Mouse (Mus musculus): ENCODE measurements around the gene Trhde. TPM values are rescaled to one million over a fixed set of nuclear protein-coding genes. Genes with fewer than 3 reads are reported as not detected.

The Trhde gene
- polyA plus RNA-seq, 1 experiment from 2014 or later: 0.26 TPM

DNA sequence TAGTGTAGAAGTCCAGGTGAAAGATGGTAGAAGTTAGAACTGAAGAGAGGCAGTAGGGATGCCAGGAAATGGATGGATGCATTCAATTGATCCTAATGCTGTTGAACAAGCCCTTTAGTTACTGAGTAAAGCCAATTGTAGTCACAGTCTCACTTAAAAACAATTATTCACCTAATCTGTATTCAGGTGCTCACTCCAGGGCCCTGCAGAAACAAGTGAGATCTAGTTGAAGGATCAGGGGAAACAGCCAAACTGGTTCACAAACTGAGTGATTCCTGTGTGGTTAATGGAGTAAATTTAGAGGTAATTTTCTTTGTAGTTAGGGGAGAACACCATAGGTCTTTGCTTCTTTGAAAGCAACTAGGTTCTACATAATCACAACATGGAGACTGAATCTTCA lies 100.3 kb downstream of the Trhde start:
- no peak for DNase-seq (ENCODE audit: low spot score)
- H3K27me3 ChIP-seq (ENCODE audit: low read depth, poor library complexity, severe bottlenecking): no peaks in the 10 kb centered on the region
- H3K36me3 ChIP-seq: no peaks in the 10 kb centered on the region
- H3K27ac ChIP-seq (replicated peaks): no peak overlapping the region
- H3K4me3 ChIP-seq: no peak overlapping the region
- no peaks in the 10 kb centered on the region for H3K4me1 ChIP-seq
- no peaks in the 10 kb centered on the region for H3K9me3 ChIP-seq (replicated peaks)

DNA sequence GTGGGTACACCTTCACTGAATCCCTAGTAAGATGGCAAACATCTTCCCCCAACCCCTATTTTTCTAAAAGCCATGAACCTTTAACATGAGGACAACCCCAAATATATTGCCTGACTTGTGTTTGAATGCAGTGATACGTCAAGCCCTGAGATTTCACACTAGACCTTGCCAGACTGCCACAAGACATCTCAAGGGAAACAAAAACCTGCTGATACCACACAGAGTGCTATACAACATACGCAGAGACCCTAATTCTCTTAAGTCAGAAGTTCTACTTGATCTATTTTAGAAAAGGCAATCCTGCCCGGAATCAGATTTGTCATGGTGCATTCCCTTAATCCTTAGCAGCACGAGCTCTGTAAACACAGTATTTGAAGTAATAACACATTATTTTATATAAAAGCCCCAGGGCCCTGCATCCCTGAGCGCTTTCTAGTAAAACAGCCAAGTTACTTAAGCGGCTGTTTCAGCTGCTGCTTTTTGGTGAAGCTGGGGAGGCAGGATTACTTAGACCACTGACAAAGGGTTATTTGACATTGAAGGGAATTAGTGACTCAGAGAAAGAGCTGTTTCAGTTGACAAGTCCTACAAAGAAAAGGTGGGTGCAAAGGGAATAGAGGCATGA lies 130.2 kb downstream of the Trhde start:
- 24% methylated on average over 6 of the region's 6 CpGs for WGBS
- Histone ChIP-seq H3K27ac (replicated peaks) (no peak overlapping the region), H3K4me1 (peaks cover 12% of the 10 kb centered on the region), H3K36me3 (no peaks in the 10 kb centered on the region), H3K4me3 (no peak overlapping the region), H3K27me3 (ENCODE audit: low read depth, poor library complexity, severe bottlenecking) (peaks cover 74% of the 10 kb centered on the region), H3K9me3 (replicated peaks) (no peaks in the 10 kb centered on the region)
- DNase-seq (ENCODE audit: low spot score): peak; percentile 26

DNA sequence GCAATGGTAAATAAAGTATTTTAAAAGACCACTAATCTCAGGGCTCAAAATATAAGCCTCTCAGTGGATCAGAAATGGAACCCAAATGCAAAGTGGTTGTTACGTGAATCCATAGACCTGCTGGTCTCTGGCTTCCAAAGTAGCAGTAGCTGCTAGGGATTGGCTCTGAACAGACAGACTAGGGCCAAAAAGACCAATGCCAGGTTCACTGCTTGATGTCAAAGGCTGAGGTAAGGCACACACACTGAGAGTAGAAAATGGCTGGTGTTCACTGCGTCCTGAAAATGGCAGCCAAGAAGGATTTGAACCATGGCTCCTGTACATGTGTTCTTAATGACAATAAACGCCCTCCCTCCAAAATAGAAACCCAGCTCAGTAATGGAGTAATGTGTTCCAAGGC lies 209.1 kb downstream of the Trhde start:
- Histone ChIP-seq H3K4me3 (no peak overlapping the region), H3K27me3 (ENCODE audit: low read depth, poor library complexity, severe bottlenecking) (no peaks in the 10 kb centered on the region), H3K9me3 (replicated peaks) (no peaks in the 10 kb centered on the region), H3K27ac (replicated peaks) (no peak overlapping the region), H3K36me3 (no peaks in the 10 kb centered on the region), H3K4me1 (no peaks in the 10 kb centered on the region)
- no peak for DNase-seq (ENCODE audit: low spot score)
- 89% methylated on average over 3 of the region's 3 CpGs for WGBS

DNA sequence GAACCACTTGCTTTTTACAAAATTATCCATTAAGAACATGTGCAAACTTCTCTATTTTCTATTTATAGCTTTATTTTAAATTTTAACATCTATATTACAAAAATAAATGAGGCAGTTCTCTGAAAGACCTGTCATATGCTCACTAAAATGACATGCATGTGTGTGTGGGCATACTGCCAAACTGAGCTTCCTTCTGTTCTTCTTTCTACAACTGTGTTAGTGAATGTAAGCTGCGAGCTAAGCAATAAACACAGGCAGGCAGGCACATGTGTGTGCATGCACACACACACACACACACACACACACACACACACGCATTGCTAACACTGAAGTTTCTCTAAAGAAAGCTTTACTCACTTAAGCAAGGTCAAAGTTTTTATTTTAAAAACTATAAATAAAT lies 223.2 kb downstream of the Trhde start:
- WGBS: 88% methylated on average over 2 of the region's 2 CpGs

DNA sequence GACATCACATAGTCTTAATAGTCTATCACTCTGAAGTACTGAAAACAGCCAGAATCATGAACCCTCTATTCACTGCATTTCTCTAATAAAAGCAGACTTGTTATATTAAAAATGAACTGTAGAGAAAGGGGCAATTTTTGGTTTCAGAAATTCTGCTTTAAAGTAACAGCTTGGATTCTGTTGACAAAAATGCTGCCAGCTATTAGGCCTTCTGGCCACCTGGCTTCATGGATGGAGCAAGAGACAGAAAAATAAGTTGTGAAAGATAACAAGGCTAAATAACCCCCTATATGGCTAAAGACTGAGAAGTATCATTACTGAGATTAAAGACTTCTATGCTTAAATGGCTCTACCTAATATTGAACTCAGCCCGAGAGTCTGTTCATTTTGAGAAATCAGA lies 234.2 kb downstream of the Trhde start:
- WGBS: 84% methylated on average over 1 of the region's 1 CpGs
- no peaks in the 10 kb centered on the region for H3K36me3 ChIP-seq
- no peaks in the 10 kb centered on the region for H3K27me3 ChIP-seq (ENCODE audit: low read depth, poor library complexity, severe bottlenecking)
- no peaks in the 10 kb centered on the region for H3K4me1 ChIP-seq
- H3K4me3 ChIP-seq: no peak overlapping the region
- no peak for DNase-seq (ENCODE audit: low spot score)
- H3K27ac ChIP-seq (replicated peaks): no peak overlapping the region
- no peaks in the 10 kb centered on the region for H3K9me3 ChIP-seq (replicated peaks)

More for the DNA sequence above, 223.2 kb downstream of the Trhde start:
- Histone ChIP-seq H3K9me3 (replicated peaks) (no peaks in the 10 kb centered on the region), H3K36me3 (no peaks in the 10 kb centered on the region), H3K27ac (replicated peaks) (no peak overlapping the region), H3K27me3 (ENCODE audit: low read depth, poor library complexity, severe bottlenecking) (no peaks in the 10 kb centered on the region), H3K4me3 (no peak overlapping the region), H3K4me1 (no peaks in the 10 kb centered on the region)
- DNase-seq (ENCODE audit: low spot score): no peak

DNA sequence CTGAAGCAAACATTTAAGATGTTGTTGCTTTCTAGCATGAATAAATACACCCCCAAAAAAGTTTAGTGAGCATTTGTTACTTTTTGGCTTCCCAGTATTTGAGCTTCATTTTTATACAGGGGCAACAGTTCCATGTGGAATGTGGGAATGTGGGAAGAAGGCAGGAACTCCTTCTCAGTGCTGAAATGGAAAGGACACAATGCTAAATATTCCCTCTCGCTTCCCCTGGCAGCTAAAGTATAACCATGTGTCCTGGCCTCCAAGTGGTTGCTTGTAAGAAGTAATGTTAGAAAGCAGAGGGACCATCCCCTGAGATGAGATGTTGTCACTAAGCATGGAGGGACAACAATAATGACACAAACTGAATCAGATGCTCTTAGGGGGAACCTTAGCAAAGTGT lies 292.9 kb downstream of the Trhde start:
- no peak for DNase-seq (ENCODE audit: low spot score)
- H3K4me3 ChIP-seq: no peak overlapping the region
- 87% methylated on average over 1 of the region's 1 CpGs for WGBS
- H3K36me3 ChIP-seq: no peaks in the 10 kb centered on the region
- H3K4me1 ChIP-seq: no peaks in the 10 kb centered on the region
- no peaks in the 10 kb centered on the region for H3K27me3 ChIP-seq (ENCODE audit: low read depth, poor library complexity, severe bottlenecking)
- no peak overlapping the region for H3K27ac ChIP-seq (replicated peaks)
- no peaks in the 10 kb centered on the region for H3K9me3 ChIP-seq (replicated peaks)

DNA sequence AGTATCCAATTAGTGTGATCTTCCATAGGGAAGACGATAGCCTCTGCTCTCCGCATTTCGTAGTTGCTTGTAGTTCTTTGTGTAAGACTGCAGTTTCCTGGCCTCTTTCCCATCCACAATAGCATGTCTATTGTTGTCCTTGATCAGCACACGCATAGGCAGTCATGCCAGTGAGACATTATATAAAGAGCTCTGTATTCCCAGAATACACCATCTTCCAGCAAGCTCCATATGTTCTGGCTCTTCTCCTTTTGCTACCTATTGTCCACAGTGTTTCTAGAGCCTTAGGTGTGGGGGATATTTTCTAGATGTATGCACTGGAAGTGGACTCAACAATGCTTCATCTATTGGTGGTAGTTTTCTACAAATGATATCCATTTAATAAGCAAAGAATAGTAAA lies 313.3 kb downstream of the Trhde start:
- 92% methylated on average over 4 of the region's 4 CpGs for WGBS
- Histone ChIP-seq H3K4me3 (no peak overlapping the region), H3K27me3 (ENCODE audit: low read depth, poor library complexity, severe bottlenecking) (no peaks in the 10 kb centered on the region), H3K36me3 (no peaks in the 10 kb centered on the region), H3K4me1 (no peaks in the 10 kb centered on the region), H3K9me3 (replicated peaks) (no peaks in the 10 kb centered on the region), H3K27ac (replicated peaks) (no peak overlapping the region)
- no peak for DNase-seq (ENCODE audit: low spot score)

DNA sequence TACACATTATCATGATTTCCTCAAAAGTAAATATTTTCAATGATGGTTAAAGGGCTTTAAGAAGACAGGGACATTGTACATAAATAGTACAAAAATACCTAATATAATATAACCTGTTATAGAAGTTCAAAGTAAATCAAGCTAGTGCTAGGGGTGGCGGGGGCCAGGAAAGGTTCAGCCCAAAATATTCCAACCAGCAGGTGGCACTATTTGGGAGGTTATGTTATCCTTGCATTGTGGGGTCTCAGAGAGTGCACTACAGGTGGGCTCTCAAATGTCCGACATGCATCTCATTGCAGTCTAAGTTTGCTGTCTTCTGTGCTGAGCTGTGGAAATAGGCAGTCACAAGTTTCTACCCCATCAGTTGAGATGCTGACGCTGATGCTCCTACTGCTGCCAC lies 346.5 kb downstream of the Trhde start:
- 73% methylated on average over 3 of the region's 3 CpGs for WGBS
- Histone ChIP-seq H3K9me3 (replicated peaks) (no peaks in the 10 kb centered on the region), H3K27me3 (ENCODE audit: low read depth, poor library complexity, severe bottlenecking) (no peaks in the 10 kb centered on the region), H3K4me3 (no peak overlapping the region), H3K4me1 (no peaks in the 10 kb centered on the region), H3K27ac (replicated peaks) (no peak overlapping the region), H3K36me3 (no peaks in the 10 kb centered on the region)
- no peak for DNase-seq (ENCODE audit: low spot score)

DNA sequence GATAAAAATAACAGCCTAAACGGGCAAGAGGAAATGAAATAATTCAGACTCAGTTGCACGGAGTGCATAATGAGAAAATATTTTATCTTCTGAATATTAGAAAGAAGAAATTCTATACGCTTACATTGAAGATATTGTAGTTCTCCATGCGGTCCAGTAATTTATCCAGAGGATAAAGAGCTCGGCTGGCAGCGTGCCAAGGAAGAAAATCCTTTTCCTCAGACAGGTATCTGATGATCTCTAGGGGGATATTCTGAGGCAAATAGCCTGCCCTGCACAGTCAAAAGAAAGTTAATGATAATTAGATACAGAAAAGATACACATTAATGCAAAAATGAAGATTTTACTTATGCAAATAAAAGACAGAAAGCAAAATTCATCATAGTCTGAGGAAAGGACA lies 354.0 kb downstream of the Trhde start:
- Histone ChIP-seq H3K36me3 (no peaks in the 10 kb centered on the region), H3K4me3 (no peak overlapping the region), H3K27ac (replicated peaks) (no peak overlapping the region), H3K9me3 (replicated peaks) (no peaks in the 10 kb centered on the region), H3K27me3 (ENCODE audit: low read depth, poor library complexity, severe bottlenecking) (no peaks in the 10 kb centered on the region), H3K4me1 (no peaks in the 10 kb centered on the region)
- no peak for DNase-seq (ENCODE audit: low spot score)
- 90% methylated on average over 6 of the region's 6 CpGs for WGBS

DNA sequence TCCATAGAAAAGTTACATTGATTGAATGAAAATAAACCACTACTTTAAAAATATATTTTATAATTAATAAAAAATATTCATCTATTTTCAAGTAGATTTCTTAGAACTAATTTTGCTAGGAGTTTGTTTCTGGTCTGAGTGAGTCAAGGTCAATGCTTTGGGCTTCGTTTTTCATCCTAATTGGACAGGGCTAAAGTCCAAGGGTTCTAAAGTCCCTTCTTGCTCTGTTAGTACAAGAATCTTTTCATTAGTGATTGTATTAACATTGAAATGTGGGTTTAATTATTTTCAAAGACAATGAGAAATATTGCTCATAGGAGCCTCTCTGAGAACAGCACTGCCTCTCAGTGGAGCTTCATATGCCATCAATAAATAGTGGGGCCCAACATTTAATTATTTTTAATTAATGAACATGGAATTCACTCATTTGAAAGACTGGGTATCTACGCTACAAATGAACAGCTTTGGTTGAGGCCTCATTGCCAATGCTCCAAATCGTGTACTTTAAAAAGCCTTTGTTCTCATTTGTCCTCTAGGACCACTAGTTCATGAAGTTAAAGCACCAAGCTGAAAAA lies 383.1 kb downstream of the Trhde start:
- Histone ChIP-seq H3K27ac (replicated peaks) (no peak overlapping the region), H3K4me1 (no peaks in the 10 kb centered on the region), H3K36me3 (no peaks in the 10 kb centered on the region), H3K27me3 (ENCODE audit: low read depth, poor library complexity, severe bottlenecking) (no peaks in the 10 kb centered on the region), H3K4me3 (no peak overlapping the region), H3K9me3 (replicated peaks) (no peaks in the 10 kb centered on the region)
- 78% methylated on average over 3 of the region's 3 CpGs for WGBS
- DNase-seq (ENCODE audit: low spot score): no peak

DNA sequence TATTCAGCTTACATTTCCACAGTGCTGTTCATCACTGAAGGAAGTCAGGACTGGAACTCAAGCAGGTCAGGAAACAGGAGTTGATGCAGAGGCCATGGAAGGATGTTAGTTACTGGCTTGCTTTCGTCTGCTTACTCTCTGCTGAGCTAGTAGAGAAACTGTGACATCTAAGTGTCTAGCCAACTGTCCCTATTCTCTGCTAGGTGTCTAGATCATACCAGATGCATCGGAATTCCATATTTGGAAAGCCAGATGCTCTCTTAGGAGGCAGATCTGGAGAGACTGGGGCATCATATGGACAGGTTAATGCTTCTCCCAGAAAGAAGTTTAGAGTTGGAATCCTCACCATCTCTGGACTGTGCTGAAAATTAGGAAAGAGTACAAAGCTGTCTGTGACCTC lies 386.4 kb downstream of the Trhde start:
- H3K4me3 ChIP-seq: no peak overlapping the region

DNA sequence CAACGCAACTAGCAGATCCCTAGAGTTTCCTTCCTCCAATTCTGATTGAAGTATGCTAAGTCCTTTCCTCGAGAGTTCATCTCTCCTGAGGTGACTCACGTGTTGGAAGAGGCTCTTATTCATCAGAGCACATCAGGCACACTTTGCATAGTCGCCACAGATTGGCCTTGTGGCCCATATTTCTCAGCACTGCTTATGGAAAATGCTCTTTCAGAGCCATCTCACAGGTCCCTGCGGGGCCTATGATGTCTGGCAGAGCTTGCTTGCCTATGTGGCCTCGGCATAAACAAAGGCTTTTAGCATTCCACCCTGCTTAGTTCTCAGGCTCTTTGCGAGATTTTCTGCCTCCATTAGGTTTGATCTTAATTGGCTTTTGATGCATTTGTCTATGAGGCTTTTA lies 396.8 kb downstream of the Trhde start:
- no peaks in the 10 kb centered on the region for H3K36me3 ChIP-seq
- H3K4me3 ChIP-seq: no peak overlapping the region
- H3K4me1 ChIP-seq: no peaks in the 10 kb centered on the region
- H3K9me3 ChIP-seq (replicated peaks): no peaks in the 10 kb centered on the region
- no peak overlapping the region for H3K27ac ChIP-seq (replicated peaks)
- WGBS: 62% methylated on average over 7 of the region's 7 CpGs
- no peak for DNase-seq (ENCODE audit: low spot score)
- H3K27me3 ChIP-seq (ENCODE audit: low read depth, poor library complexity, severe bottlenecking): no peaks in the 10 kb centered on the region

More for the DNA sequence above, 386.4 kb downstream of the Trhde start:
- DNase-seq (ENCODE audit: low spot score): no peak
- H3K36me3 ChIP-seq: no peaks in the 10 kb centered on the region
- no peak overlapping the region for H3K27ac ChIP-seq (replicated peaks)
- no peaks in the 10 kb centered on the region for H3K4me1 ChIP-seq
- no peaks in the 10 kb centered on the region for H3K27me3 ChIP-seq (ENCODE audit: low read depth, poor library complexity, severe bottlenecking)
- WGBS: 81% methylated on average over 2 of the region's 2 CpGs
- H3K9me3 ChIP-seq (replicated peaks): no peaks in the 10 kb centered on the region

DNA sequence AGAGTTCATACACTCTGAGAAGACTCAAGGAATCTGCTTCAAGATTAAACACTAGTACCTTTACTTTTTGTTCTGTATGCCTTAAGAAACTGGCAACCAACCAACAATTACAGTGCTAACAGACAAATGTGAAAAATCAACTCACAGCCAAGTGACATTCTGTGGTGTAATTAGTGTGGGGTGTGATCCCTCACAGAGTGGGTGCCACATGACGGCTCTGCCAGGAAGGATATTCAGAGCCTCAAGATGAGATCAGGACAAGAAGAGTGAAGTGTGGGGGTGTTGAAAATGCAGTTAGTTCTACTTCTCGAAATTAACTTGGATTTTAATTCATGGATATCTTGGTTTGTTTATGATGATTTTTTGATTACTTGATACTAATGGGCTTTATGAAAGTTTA lies 398.3 kb downstream of the Trhde start:
- no peaks in the 10 kb centered on the region for H3K36me3 ChIP-seq
- no peak for DNase-seq (ENCODE audit: low spot score)
- no peaks in the 10 kb centered on the region for H3K4me1 ChIP-seq
- WGBS: 84% methylated on average over 2 of the region's 2 CpGs
- no peak overlapping the region for H3K4me3 ChIP-seq
- H3K9me3 ChIP-seq (replicated peaks): no peaks in the 10 kb centered on the region
- no peak overlapping the region for H3K27ac ChIP-seq (replicated peaks)
- H3K27me3 ChIP-seq (ENCODE audit: low read depth, poor library complexity, severe bottlenecking): no peaks in the 10 kb centered on the region

DNA sequence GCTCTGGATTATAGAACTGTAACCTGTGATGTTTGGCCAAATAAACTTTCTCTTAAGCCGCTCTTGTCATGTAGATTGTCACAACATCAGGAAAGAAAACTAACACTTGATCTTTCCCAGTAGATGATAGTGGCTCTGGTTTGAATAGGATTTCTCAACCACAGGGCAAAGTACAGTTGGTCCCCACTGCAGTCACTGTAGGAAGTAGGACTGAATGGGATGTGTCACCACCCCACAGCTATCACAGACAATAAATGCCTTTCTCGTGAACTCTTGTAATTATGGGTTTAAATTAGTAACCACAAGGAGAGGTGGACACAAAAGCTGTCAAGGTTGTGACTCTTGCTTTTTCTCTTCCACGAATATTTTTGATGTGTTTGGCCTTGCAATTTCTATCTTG lies 431.3 kb downstream of the Trhde start:
- no peaks in the 10 kb centered on the region for H3K36me3 ChIP-seq
- H3K4me3 ChIP-seq: no peak overlapping the region
- no peaks in the 10 kb centered on the region for H3K9me3 ChIP-seq (replicated peaks)
- no peak overlapping the region for H3K27ac ChIP-seq (replicated peaks)
- DNase-seq (ENCODE audit: low spot score): no peak
- H3K27me3 ChIP-seq (ENCODE audit: low read depth, poor library complexity, severe bottlenecking): no peaks in the 10 kb centered on the region
- H3K4me1 ChIP-seq: no peaks in the 10 kb centered on the region
- 89% methylated on average over 3 of the region's 3 CpGs for WGBS
